Mouse (Mus musculus) spleen, adult 2 months (tissue): ENCODE results near the gene Plcxd2. TPM values are rescaled to one million over a fixed set of nuclear protein-coding genes. Genes with fewer than 3 reads are reported as not detected.

Experiments used
- DNase-seq, 2 experiments: peaks; one replicate each; pipeline versions ENCODE4 v3.0.0 to v3.0.0-alpha.2; 2012 to 2021; ENCODE audit warnings: low spot score in 2 of 2, low read depth in 1 of 2
- H3K27ac ChIP-seq: fragments of 200-500 bp; 2 replicates; pipeline ENCODE4 v1.5.1; 2012; ENCODE audit warnings: low read length, inconsistent platforms; ENCODE audit not compliant: insufficient read depth
- H3K27me3 ChIP-seq: fragments of 200-500 bp; 2 replicates; pipeline ENCODE4 v1.6.1; 2012; ENCODE audit warnings: mild to moderate bottlenecking, moderate library complexity, low read length, inconsistent platforms; ENCODE audit not compliant: control insufficient read depth, insufficient read depth
- H3K36me3 ChIP-seq: fragments of 200-500 bp; 2 replicates; pipeline ENCODE4 v1.6.1; 2012; ENCODE audit warnings: mild to moderate bottlenecking, low read length, inconsistent platforms; ENCODE audit not compliant: control insufficient read depth, insufficient read depth
- H3K4me1 ChIP-seq: fragments of 200-500 bp; 2 replicates; pipeline ENCODE4 v1.6.1; 2011; ENCODE audit warnings: inconsistent platforms; ENCODE audit not compliant: control insufficient read depth, insufficient read depth, insufficient read length
- H3K4me3 ChIP-seq: fragments of 200-500 bp; 2 replicates; pipeline ENCODE4 v1.5.1; 2011; ENCODE audit warnings: mild to moderate bottlenecking, inconsistent platforms; ENCODE audit not compliant: insufficient read depth, insufficient read length; ENCODE audit errors: extremely low read depth
- CTCF ChIP-seq: fragments of 200-500 bp; IDR thresholded peaks from 2 replicates; pipeline ENCODE4 v1.5.1; 2011; ENCODE audit warnings: mild to moderate bottlenecking, inconsistent platforms; ENCODE audit not compliant: insufficient read depth, insufficient read length, insufficient replicate concordance; ENCODE audit errors: extremely low read depth
- POLR2A ChIP-seq: fragments of 200-500 bp; IDR thresholded peaks from 2 replicates; pipeline ENCODE4 v1.6.1; 2011; ENCODE audit warnings: low read depth, low read length, inconsistent platforms
- WGBS: fragments of 180-500 bp; shearing (Covaris S2); methylation state at CpG from one replicate; pipeline ENCODE4 v1.1.7; 2018; 5-methylcytosine and 5-hydroxymethylcytosine counted together
- polyA plus RNA-seq: library from polyadenylated mRNA; depleted of rRNA; stranded (reverse); fragments of >200 nt; gene quantifications from 2 replicates; pipeline ENCODE4 v1.2.3, GENCODE M21; 2012

Gene Plcxd2
- polyA plus RNA-seq, 1 experiment = 1.7 TPM

- TF ChIP-seq CTCF = no peak
- TF ChIP-seq POLR2A = no peak
- Histone ChIP-seq H3K36me3 (no peaks in the 10 kb centered on the region), H3K27me3 (no peaks in the 10 kb centered on the region), H3K4me3 (no peak overlapping the region), H3K27ac (no peak overlapping the region), H3K4me1 (peaks cover 7% of the 10 kb centered on the region; the same call in 1 of the 2 replicates)
- 72% methylated on average over 7 of the region's 7 CpGs for WGBS
- no peak for DNase-seq
Observed at GRCm38 (mm10) chr16:45998231-45998630, 11.8 kb downstream of the Plcxd2 start.

DNA sequence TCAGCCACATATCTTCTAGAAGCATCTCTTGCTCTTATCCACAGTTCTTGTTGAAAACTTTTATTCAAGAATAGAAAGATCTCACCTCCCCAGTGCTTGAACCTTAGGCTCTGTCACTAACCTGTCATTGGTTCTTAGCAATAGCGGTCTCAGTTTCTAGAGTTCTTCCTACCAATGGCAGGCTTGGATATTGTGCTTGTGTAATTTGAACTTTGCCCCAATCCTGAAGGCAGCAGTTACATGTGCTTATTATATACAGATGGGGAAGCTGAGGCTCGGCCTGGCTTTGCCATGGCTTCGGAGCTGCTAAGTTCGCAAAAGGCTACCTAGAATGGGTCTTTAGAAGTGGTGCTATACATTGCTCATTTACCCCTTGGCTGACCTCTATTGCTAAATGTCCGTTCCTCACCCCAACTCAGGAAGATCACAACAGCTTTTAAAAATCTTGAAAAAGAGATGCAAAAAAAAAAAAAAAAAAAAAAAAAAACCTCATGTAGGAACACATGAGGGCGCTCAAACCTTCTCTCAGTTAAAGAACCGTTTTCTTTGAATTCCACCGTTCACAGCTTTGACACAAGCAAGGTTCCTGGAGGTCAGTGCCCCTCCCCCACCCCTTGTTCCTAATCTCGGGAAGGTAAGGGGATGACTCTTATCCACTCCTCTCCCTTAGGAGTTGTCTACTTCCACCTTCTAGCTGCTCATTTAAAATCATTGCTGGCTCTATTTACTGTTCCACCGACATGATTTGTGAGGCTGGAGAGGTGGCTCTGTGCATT lies 18.9 kb downstream of the Plcxd2 start:
- WGBS = 49% methylated on average over 10 of the region's 10 CpGs

DNA sequence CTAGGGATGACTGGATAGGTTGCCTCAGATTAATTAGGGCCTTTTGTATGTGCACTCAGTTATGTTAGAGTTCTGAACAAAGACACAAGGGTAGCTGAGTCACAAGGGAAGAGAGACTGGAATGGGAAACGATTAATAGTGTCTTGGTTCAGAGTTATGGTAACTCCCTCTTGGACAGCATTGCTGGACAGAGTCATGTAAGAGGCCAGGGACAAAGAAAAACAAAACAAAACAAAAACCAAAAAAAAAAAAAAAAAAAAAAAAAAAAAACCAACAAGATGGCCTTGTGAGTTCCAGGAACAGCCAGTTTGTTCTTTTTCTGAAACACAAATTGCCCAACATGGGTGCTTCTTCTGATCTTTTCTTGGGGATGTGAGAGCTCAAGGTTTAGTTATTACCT lies 23.8 kb downstream of the Plcxd2 start:
- H3K4me1 ChIP-seq = no peaks in the 10 kb centered on the region; the same call in 1 of the 2 replicates

More for the DNA sequence above, 18.9 kb downstream of the Plcxd2 start:
- no peak for TF ChIP-seq CTCF
- no peak for TF ChIP-seq POLR2A
- Histone ChIP-seq H3K27me3 (no peaks in the 10 kb centered on the region), H3K27ac (no peak overlapping the region), H3K36me3 (no peaks in the 10 kb centered on the region), H3K4me3 (no peak overlapping the region), H3K4me1 (no peaks in the 10 kb centered on the region; the same call in 1 of the 2 replicates)
- DNase-seq = no peak

DNA sequence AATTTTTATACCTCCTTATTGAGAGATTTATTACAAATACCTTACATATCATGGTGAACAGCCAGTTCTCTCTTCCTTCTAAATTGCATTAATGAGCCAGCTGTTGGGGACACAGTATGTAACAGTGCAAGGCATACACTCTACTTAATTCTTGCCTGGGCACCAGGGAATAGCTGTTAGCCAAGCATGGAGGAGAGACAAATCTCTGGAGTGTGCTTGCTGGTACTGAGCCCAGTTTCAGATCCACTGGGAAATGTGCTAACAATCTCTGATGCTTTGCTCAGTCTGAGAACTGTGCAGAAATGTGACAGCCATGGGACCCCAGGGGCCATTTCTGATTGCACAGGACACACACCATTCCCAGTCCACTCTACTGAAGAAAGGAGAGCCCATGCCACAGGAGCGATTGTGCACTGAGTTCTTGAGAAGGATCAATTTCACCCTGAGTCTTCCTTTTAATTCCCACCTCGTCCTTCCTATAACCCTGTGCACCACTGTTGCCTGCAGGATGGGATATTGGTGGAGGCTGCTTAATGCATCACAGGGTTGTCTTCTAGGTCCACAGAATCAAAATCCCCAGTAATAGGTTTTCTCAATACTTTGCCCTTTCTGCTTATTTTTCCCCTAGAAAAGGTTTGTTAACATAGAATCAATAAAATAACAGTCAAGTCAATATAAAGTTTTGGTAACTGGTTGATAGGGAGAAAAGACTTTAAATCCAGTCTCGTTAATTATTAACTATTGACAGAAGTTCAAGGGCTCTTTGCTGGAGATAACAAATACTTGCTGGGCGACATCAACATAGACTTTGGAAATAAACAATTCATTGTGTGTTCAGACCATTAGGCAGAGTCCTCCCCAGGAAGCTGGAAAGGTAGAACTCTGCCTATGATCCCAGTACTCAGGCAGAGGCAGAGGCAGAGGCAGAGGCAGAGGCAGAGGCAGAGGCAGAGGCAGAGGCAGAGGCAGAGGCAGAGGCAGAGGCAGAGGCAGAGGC lies 25.1 kb downstream of the Plcxd2 start:
- WGBS = 91% methylated on average over 4 of the region's 4 CpGs
- Histone ChIP-seq H3K4me3 (no peak overlapping the region), H3K27ac (no peak overlapping the region), H3K27me3 (no peaks in the 10 kb centered on the region), H3K4me1 (no peaks in the 10 kb centered on the region; the same call in 1 of the 2 replicates), H3K36me3 (0 out of 2 replicates have a peak, but pooled peaks cover 2% of the 10 kb centered on the region)
- TF ChIP-seq CTCF (no peak), POLR2A (no peak)
- DNase-seq = no peak

More for the DNA sequence above, 23.8 kb downstream of the Plcxd2 start:
- Histone ChIP-seq H3K27me3 (no peaks in the 10 kb centered on the region), H3K27ac (no peak overlapping the region), H3K36me3 (no peaks in the 10 kb centered on the region), H3K4me3 (no peak overlapping the region)
- DNase-seq = no peak
- TF ChIP-seq CTCF (no peak), POLR2A (no peak)
- WGBS = 74% methylated on average over 1 of the region's 1 CpGs

DNA sequence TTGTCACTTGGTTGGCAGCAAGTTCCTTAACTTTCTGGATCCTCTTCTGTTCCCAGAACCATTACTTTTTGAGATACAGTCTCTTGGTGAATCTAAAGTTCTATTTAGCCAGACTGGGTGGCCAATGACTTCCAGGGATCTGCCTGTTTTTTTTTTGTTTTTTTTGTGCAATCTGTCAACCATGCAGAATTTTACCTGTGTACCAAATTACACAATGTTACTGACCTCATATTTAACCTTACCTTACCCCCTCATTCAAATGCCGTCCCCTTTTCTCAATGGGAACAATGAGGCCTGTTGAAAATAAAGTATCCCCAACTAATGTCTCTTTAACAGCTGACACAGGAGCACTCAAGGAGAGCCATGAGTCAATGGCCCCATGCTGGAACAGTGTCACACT lies 33.8 kb downstream of the Plcxd2 start:
- Histone ChIP-seq H3K27me3 (no peaks in the 10 kb centered on the region), H3K36me3 (peaks cover 6% of the 10 kb centered on the region), H3K4me1 (no peaks in the 10 kb centered on the region), H3K27ac (no peak overlapping the region), H3K4me3 (no peak overlapping the region)
- WGBS = 92% methylated on average over 1 of the region's 1 CpGs
- DNase-seq = no peak
- TF ChIP-seq CTCF = no peak

DNA sequence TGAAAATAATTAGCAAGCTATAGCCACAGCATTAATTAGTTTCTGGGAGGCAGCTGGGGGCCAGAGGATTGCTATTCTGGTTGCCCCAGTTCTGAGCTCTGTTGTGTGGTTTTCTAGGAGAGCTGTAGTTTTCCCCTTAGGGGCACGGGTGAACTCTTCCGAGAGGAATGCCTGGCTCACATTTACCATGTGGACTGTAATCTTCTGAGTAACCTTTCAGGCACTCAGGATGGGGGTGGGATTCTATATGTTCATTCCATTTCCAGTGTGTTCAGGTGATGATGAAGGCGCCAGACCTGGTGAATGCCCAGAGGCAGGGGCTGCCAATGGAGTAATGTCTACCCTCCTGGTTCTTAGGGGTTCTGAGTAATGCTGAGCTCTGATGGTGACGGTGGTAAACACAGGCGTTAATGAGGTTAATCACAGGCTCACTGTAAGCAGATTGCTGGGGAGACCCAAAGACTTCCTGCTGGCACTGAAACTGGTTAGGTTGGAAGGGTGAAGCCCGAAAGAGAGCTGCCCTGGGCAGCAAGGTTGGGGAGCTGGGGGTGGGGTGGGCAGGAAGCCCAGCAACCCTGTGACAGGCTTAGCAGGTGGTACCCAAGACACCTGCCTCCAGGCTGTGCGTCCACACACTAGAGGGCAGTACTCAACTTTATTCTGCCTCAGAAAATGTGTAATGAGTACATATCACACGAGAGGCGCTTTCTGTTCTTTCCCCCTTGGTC lies 35.9 kb downstream of the Plcxd2 start:
- no peak for DNase-seq
- H3K36me3 ChIP-seq = peaks cover 1% of the 10 kb centered on the region
- no peaks in the 10 kb centered on the region for H3K4me1 ChIP-seq
- H3K27me3 ChIP-seq = no peaks in the 10 kb centered on the region
- H3K27ac ChIP-seq = no peak overlapping the region
- WGBS = 76% methylated on average over 9 of the region's 9 CpGs
- no peak overlapping the region for H3K4me3 ChIP-seq
- TF ChIP-seq CTCF = peak; percentile 12; the same call in 1 of the 2 replicates
- TF ChIP-seq POLR2A = no peak
